Mouse (Mus musculus) erythroblast, adult 5-6 weeks (primary cell): ENCODE data around the gene Cept1. TPM values are rescaled to one million over a fixed set of nuclear protein-coding genes. Genes with fewer than 3 reads are reported as not detected.
"Not testable (repeated sequence)": the region's sequence is repeated elsewhere in the genome, so short reads cannot be mapped to it uniquely, and the experiment has no call there.

Source experiments
- ATAC-seq: replicated peaks from 2 replicates; pipeline ENCODE4 v1.8.0; 2016; ENCODE audit warnings: moderate number of reproducible peaks, mild to moderate bottlenecking, moderate TSS enrichment, inconsistent platforms; ENCODE audit not compliant: poor library complexity, low FRiP score, severe bottlenecking
- total RNA-seq, 2 experiments: library from RNA; stranded (forward) in 1 of 2; stranded (reverse) in 1 of 2; fragments of 150-400 nt in 1 of 2; fragments of 200-764, 138-1000 nt in 1 of 2; gene quantifications; 2 replicates each; pipeline versions ENCODE4 v1.2.3 to v1.2.4; 2015 to 2017; ENCODE audit warnings: low replicate concordance in 2 of 2

The Cept1 gene
- 33.8 and 40.8 TPM in 2 replicates for total RNA-seq (2015; ENCODE audit: low replicate concordance)
- total RNA-seq (2017; ENCODE audit: low replicate concordance), result 16.4 and 17.6 TPM in 2 replicates

- peak; percentile 94 for ATAC-seq
Measured at GRCm38 (mm10) chr3:106547171-106547923, at the start of gene Cept1, which contains the start of gene Dram2. TSS of gene Cept1 (minus strand) at chr3:106547802. TSS of gene Dram2 (plus strand) at chr3:106547798.

DNA sequence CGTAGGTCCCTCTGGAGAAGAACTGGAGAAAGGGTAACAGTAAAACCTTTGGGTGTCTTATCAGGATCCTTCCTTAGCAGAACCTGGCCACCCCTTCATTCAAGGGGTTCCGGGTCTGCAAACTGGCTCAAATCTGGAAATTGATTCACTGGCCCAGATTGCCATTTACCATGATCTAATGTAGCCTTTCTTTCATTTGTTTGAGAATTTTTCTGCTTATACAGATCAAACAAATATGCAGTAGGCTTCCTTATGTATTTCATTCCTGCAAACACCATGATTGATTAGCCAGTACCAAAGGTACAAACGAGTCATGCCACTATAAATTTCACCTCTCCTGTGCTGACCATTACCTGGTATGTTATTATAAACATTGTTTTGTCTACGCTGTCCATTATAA, 46.0 kb upstream of the Cept1 start:
- ATAC-seq, result not testable (repeated sequence)

GRCm38 (mm10) chr3:106579296-106579695, 31.7 kb upstream of the Cept1 start:
- no peak for ATAC-seq

- ATAC-seq, result no peak
Measured at GRCm38 (mm10) chr3:106573191-106573590, 25.6 kb upstream of the Cept1 start.

- no peak for ATAC-seq
Measured at GRCm38 (mm10) chr3:106565876-106566275, 18.3 kb upstream of the Cept1 start.

GRCm38 (mm10) chr3:106558271-106558670, 10.7 kb upstream of the Cept1 start:
- no peak for ATAC-seq

- ATAC-seq, result no peak
Measured at GRCm38 (mm10) chr3:106555743-106556250, 8.2 kb upstream of the Cept1 start.

- ATAC-seq, result no peak
Measured at GRCm38 (mm10) chr3:106553411-106553810, 5.8 kb upstream of the Cept1 start.

DNA sequence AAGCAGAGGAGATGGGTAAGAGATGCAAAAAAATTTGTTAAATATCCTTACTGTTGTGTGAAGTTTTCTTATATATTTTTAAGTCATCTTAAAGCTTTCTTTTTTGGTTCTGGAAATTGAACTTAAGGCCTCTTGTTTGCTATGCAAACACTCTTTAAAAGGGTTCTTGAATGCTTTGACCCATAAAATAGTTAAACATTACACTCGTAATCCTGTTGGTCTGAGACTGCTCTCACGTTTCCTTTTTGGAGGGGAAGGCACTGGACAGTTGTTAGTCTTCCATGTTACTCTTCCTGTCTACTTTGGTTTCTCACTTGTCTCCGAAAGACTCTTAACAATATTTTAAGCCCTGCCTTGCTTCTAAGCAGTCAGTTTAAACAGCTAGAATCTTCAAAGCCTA, 1.4 kb upstream of the Cept1 start:
- ATAC-seq, result no peak

- peak; percentile 55 for ATAC-seq
Measured at GRCm38 (mm10) chr3:106547924-106548539, 430 bp upstream of the Cept1 start.

DNA sequence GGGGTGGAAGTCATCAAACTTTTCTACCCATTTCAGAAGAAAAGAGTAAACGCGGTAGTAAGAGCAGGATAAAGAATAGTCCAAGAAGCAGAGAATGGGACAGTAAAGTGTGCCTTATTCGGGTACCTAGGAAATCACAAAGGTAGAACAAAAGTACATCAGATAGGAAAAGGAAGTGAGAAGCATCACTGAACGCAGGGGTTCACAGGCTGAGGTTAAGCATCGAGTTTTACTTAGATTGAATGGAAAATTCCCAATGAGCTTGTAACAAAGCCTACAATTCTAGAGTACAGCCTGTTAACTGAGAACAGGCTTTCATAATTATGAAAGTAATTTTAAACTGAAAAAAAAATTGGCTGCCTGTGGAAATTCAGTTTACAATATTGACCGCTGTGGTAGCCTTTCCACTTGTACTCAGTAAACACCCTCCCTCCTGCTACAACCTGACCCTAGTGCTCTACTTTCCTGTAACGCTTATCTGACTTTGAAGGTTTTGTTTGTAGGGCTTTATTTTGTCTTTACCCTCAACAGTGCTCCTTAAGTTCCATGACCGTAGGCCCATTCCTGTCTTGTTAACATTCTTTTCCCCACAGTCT, 2.8 kb downstream of the Cept1 start:
- ATAC-seq, result no peak

GRCm38 (mm10) chr3:106533277-106533676, 14.3 kb downstream of the Cept1 start:
- no peak for ATAC-seq

DNA sequence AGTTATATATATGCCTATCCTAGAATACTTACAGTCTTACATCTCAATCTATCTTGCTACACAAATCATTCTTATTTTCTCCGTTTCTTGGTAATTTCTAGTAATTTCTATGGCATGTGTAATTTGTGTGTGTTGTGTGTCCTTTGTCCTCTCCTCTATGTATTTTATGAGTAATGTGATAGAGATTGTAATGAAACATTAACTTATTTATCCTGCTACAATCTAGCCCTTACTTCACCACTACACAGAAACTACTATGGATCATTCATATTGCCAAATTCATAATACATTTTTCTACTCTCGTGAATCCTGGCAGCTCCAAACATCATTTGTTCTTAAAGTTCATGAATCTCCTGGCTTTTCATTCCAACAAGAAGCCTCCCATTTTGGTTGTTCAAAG, 19.6 kb downstream of the Cept1 start:
- no peak for ATAC-seq

DNA sequence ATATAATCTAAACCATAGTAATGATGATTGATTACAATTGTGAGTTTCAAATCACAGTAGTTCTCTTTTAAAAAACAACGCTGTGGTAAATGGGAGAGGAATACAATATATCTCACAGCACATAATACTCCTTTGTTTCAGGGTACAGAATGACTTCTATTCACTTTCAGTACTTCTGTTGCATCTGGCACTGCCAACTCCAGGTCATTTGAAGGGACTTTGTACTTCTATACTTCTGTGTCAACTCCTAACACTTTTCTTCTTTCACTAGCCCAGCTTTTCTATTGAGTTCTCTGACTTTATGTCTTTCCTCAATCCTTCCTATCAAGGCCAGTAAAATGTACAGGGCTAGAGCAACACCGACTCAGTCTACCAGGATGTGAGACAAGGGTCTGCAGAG, 21.2 kb downstream of the Cept1 start:
- no peak for ATAC-seq

GRCm38 (mm10) chr3:106522730-106523129, 24.9 kb downstream of the Cept1 start:
- no peak for ATAC-seq

- ATAC-seq, result no peak
Measured at GRCm38 (mm10) chr3:106515016-106515415, 32.6 kb downstream of the Cept1 start.

- ATAC-seq, result no peak
Measured at GRCm38 (mm10) chr3:106510669-106511068, 36.9 kb downstream of the Cept1 start.

DNA sequence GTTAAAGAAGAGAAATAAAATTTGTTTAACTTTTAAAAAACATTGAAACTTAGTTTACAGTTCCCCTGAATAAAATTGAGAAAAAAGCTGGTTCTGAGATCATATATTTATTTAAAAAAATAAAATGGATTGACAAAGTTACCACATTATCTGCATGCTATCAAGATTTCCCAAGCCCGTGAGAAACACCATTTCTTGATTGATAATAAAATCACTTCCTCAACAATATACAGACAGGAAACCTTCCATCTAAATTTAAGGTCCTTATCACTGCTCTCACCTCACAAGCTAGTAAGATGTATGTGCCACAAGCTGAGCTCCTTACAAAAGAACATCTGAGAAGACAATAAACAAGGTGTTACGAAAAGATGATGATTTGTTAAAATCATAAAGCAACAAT, 44.7 kb downstream of the Cept1 start:
- no peak for ATAC-seq

DNA sequence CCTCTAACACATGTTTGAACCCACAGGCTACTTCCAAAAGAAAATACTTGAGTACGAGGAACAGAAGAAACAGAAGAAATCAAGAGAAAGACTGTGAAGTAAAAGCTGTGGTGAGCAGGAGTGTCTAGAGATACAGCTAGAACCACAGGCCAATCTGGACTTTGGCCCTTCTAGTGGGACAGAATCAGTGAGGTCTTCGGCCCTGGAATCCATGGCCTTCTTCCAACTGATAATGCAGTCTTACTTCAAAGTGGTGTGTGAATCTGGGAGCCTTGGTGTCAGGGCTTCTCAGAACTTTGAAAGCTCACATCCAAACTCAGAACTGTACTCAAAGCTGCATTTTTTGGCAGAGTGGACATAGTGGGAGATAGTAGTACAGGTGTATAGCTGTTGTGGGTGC, 47.1 kb downstream of the Cept1 start:
- no peak for ATAC-seq

GRCm38 (mm10) chr3:106496996-106497395, 50.6 kb downstream of the Cept1 start:
- no peak for ATAC-seq
